Mouse (Mus musculus): ENCODE measurements around the gene Phactr3. TPM values are rescaled to one million over a fixed set of nuclear protein-coding genes. Genes with fewer than 3 reads are reported as not detected.

Gene Phactr3
- polyA plus RNA-seq, 1 experiment from 2014 or later = 71.8 TPM

DNA sequence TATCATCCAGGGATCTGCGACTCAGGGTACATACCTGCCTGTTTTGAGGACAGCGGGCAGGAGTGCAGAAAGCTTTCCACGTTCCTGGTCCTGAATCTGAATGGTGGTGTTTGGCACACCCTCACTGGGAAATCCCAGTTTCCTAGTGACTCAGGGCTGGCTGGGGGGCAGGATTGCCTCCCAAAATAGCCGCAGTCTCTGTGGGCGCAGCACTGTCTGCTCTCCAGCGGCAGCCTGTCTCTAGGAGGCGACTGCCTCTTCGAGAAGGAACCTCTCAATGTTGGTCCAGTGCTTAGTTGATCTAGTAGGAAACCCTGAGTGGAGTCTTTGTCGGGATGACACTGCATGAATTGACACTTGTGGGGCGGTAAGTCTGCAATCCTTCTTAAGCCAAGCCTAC lies 202.5 kb downstream of the Phactr3 start:
- no peak overlapping the region for H3K4me3 ChIP-seq (replicated peaks; ENCODE audit: low read length)
- no peaks in the 10 kb centered on the region for H3K9me3 ChIP-seq (ENCODE audit: control insufficient read depth, low read length)
- H3K27ac ChIP-seq (ENCODE audit: low read length) = no peak overlapping the region
- H3K9ac ChIP-seq (replicated peaks; ENCODE audit: low read depth, low read length) = no peak overlapping the region
- ATAC-seq = no peak
- WGBS = 90% methylated on average over 10 of the region's 10 CpGs
- no peaks in the 10 kb centered on the region for H3K36me3 ChIP-seq (ENCODE audit: control insufficient read depth, insufficient read depth)
- H3K4me1 ChIP-seq (replicated peaks; ENCODE audit: control insufficient read depth, insufficient read depth, low read length) = no peaks in the 10 kb centered on the region
- no peak overlapping the region for H3K4me2 ChIP-seq (ENCODE audit: low read length)
- no peaks in the 10 kb centered on the region for H3K27me3 ChIP-seq (replicated peaks; ENCODE audit: control insufficient read depth, insufficient read depth, low read length)

DNA sequence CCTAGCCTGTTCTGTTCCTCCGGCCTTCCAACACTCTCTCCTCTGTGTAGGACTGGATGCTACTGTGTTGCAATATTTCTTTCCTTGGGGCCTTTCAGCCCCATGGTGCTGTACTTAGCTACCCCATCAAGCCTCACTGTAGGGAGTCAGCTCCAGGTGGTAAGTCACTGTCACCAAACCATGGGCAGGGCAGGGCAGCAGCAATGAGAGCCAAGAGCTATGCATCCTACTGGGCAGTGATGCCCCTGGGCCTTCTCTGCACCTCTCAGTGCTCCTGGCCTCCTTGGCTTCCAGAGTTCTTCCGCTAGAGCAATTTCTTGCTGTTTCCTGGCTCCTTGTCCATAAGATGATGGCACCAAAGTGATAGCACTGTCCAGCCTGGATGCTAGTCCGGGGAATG lies 205.6 kb downstream of the Phactr3 start:
- H3K9me3 ChIP-seq (ENCODE audit: control insufficient read depth, low read length) = no peaks in the 10 kb centered on the region
- 93% methylated on average over 3 of the region's 3 CpGs for WGBS
- no peak for ATAC-seq

DNA sequence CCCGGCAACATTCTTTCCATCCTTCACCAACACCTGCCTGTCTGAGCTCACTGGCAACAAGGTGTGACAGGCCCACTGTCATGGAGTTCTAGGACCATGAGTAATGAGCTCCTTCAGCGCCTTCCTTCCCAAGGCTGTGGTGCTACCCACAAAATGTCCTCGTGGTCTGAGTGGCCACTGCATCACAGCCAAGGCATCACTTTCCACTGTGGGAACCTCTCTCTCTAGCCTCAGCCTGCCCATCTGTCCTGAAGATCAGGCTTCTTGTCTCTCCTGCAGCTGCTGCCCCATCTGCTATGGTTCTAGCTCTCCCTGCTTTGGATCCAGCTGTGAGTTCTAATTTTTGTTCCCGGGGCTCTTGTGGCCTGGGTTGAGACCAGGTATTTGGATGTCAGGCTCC lies 206.0 kb downstream of the Phactr3 start:
- peaks cover 25% of the 10 kb centered on the region for H3K4me1 ChIP-seq (replicated peaks; ENCODE audit: control insufficient read depth, insufficient read depth, low read length)
- H3K9me3 ChIP-seq (ENCODE audit: control insufficient read depth, low read length) = no peaks in the 10 kb centered on the region
- no peak overlapping the region for H3K4me2 ChIP-seq (ENCODE audit: low read length)
- no peak for ATAC-seq
- no peak overlapping the region for H3K4me3 ChIP-seq (replicated peaks; ENCODE audit: low read length)
- H3K9ac ChIP-seq (replicated peaks; ENCODE audit: low read depth, low read length) = no peak overlapping the region
- no peaks in the 10 kb centered on the region for H3K27me3 ChIP-seq (replicated peaks; ENCODE audit: control insufficient read depth, insufficient read depth, low read length)
- no peak overlapping the region for H3K27ac ChIP-seq (ENCODE audit: low read length)
- WGBS = 84% methylated on average over 4 of the region's 4 CpGs
- H3K36me3 ChIP-seq (ENCODE audit: control insufficient read depth, insufficient read depth) = no peaks in the 10 kb centered on the region

More for the DNA sequence above, 205.6 kb downstream of the Phactr3 start:
- Histone ChIP-seq H3K4me3 (replicated peaks; ENCODE audit: low read length) (no peak overlapping the region), H3K4me1 (replicated peaks; ENCODE audit: control insufficient read depth, insufficient read depth, low read length) (peaks cover 24% of the 10 kb centered on the region), H3K9ac (replicated peaks; ENCODE audit: low read depth, low read length) (no peak overlapping the region), H3K36me3 (ENCODE audit: control insufficient read depth, insufficient read depth) (no peaks in the 10 kb centered on the region), H3K27me3 (replicated peaks; ENCODE audit: control insufficient read depth, insufficient read depth, low read length) (no peaks in the 10 kb centered on the region), H3K4me2 (ENCODE audit: low read length) (no peak overlapping the region), H3K27ac (ENCODE audit: low read length) (no peak overlapping the region)

DNA sequence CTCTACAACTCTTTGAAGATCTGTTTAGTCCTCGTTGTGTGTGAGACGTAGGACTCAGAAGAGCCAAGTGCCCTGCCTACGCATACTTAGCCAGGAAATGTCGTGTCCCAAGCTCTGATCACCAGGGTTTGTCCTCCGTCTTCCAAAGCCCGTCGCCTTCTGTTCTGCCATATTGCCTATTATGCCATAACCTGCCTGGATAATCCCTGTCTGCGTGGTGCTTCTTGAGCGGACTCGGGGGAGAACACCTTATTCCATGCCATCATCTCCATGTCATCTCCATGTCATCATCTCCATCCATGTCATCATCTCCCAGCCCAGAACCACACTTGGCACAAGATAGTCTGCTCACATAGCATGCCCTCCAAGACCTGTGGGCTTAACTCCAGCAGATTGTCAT lies 207.3 kb downstream of the Phactr3 start:
- no peaks in the 10 kb centered on the region for H3K27me3 ChIP-seq (replicated peaks; ENCODE audit: control insufficient read depth, insufficient read depth, low read length)
- no peaks in the 10 kb centered on the region for H3K36me3 ChIP-seq (ENCODE audit: control insufficient read depth, insufficient read depth)
- ATAC-seq = no peak
- H3K4me1 ChIP-seq (replicated peaks; ENCODE audit: control insufficient read depth, insufficient read depth, low read length) = peaks cover 25% of the 10 kb centered on the region
- no peak overlapping the region for H3K4me3 ChIP-seq (replicated peaks; ENCODE audit: low read length)
- 95% methylated on average over 10 of the region's 10 CpGs for WGBS
- no peak overlapping the region for H3K4me2 ChIP-seq (ENCODE audit: low read length)
- no peaks in the 10 kb centered on the region for H3K9me3 ChIP-seq (ENCODE audit: control insufficient read depth, low read length)
- no peak overlapping the region for H3K9ac ChIP-seq (replicated peaks; ENCODE audit: low read depth, low read length)
- no peak overlapping the region for H3K27ac ChIP-seq (ENCODE audit: low read length)

DNA sequence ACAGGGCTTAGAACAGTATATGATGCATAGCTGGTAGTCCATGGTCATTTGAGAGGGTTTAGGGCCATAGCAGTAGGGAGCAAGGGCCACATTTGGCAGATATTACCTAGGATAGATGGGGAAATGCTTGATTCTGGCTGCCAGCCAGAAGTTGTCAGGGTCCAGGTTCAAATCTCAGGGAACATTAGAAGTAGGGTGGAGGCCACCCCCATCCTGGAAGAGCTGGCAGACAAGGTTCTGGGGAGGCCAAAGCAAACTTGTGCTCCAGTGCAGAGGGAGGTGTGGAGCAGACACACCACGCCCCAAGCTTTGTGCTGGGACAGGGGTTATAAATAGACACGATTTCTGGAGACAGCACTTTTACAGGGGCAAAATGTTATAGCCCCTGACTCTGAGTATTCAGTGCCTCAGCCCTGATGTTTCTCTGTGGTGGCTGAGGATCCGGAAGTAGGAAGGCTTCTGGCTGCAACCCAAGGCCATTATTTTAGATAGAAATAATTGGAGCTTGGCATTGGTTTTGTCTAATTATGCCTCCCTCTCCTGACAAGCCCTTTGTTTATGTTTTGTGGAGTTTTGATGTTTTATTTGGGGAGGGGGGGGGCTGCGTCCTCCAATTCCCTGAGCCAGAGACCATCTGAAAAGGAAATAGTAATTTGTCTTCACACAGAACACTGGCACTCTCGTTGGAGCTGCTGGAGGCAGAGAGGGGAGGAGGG lies 208.1 kb downstream of the Phactr3 start:
- H3K27me3 ChIP-seq (replicated peaks; ENCODE audit: control insufficient read depth, insufficient read depth, low read length) = no peaks in the 10 kb centered on the region
- peaks cover 25% of the 10 kb centered on the region for H3K4me1 ChIP-seq (replicated peaks; ENCODE audit: control insufficient read depth, insufficient read depth, low read length)
- H3K4me2 ChIP-seq (ENCODE audit: low read length) = peak overlapping the region; percentile 60
- 7% methylated on average over 5 of the region's 5 CpGs for WGBS
- H3K4me3 ChIP-seq (replicated peaks; ENCODE audit: low read length) = peak overlapping the region; percentile 38
- H3K36me3 ChIP-seq (ENCODE audit: control insufficient read depth, insufficient read depth) = no peaks in the 10 kb centered on the region
- H3K9me3 ChIP-seq (ENCODE audit: control insufficient read depth, low read length) = no peaks in the 10 kb centered on the region
- peak; percentile 68 for ATAC-seq
- peak overlapping the region; percentile 58 for H3K9ac ChIP-seq (replicated peaks; ENCODE audit: low read depth, low read length)
- H3K27ac ChIP-seq (ENCODE audit: low read length) = peak overlapping the region; percentile 92

DNA sequence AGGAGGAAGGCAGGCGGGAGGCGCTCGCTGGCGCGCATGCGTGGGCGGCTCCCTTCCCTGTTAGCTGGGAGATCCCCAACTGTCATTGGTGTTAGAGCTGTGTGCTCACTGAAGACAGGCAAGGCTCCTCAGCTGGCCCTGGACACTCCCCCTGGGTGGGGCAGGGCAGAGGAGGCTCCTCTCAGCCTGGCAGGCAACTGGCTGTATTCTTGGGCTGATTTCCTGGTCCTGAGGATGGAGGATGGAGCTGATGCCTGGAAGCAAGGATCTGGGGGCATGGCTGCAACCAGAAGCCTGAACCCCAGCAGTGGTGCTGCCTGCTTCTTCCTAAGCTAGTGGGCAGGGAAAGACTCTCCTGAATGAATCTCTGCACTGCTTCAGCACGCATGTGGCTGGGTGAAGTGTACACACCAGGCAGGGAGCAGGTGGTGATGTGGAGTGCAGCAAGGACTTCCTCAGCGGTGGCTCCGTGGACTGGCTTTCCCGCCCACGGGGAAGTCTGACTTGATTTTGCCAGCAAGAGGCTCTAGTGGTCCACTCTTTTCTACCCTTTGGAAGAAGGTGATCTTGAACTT lies 208.8 kb downstream of the Phactr3 start:
- no peaks in the 10 kb centered on the region for H3K27me3 ChIP-seq (replicated peaks; ENCODE audit: control insufficient read depth, insufficient read depth, low read length)
- peak overlapping the region; percentile 92 for H3K27ac ChIP-seq (ENCODE audit: low read length)
- H3K4me2 ChIP-seq (ENCODE audit: low read length) = peak overlapping the region; percentile 60
- peak; percentile 95 for ATAC-seq
- peak overlapping the region; percentile 38 for H3K4me3 ChIP-seq (replicated peaks; ENCODE audit: low read length)
- H3K9me3 ChIP-seq (ENCODE audit: control insufficient read depth, low read length) = no peaks in the 10 kb centered on the region
- 8% methylated on average over 12 of the region's 12 CpGs for WGBS
- peaks cover 25% of the 10 kb centered on the region for H3K4me1 ChIP-seq (replicated peaks; ENCODE audit: control insufficient read depth, insufficient read depth, low read length)
- H3K9ac ChIP-seq (replicated peaks; ENCODE audit: low read depth, low read length) = peak overlapping the region; percentile 58
- no peaks in the 10 kb centered on the region for H3K36me3 ChIP-seq (ENCODE audit: control insufficient read depth, insufficient read depth)

DNA sequence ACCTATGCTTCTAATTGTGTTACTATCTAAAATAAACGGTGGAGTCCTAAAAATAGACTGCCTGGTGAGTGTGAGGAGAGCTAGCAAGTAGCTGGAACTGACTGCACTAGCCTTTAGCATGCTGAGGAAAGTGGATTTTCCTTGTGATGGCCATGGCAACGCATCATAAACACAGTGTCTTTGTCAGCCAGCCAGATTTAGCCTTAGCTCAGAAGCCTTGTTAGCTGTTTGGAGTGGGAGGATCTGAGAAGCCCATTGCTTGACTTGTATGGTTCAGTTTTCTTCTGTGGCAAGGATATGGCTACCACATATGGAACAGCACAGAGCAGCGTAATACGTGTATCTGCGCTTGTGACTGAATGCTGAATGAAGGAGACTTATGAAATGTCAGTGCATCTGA lies 210.8 kb downstream of the Phactr3 start:
- H3K4me3 ChIP-seq (replicated peaks; ENCODE audit: low read length) = peak overlapping the region; percentile 23
- H3K27me3 ChIP-seq (replicated peaks; ENCODE audit: control insufficient read depth, insufficient read depth, low read length) = no peaks in the 10 kb centered on the region
- H3K4me1 ChIP-seq (replicated peaks; ENCODE audit: control insufficient read depth, insufficient read depth, low read length) = peaks cover 25% of the 10 kb centered on the region
- no peak overlapping the region for H3K27ac ChIP-seq (ENCODE audit: low read length)
- WGBS = 71% methylated on average over 5 of the region's 5 CpGs
- no peaks in the 10 kb centered on the region for H3K36me3 ChIP-seq (ENCODE audit: control insufficient read depth, insufficient read depth)
- no peaks in the 10 kb centered on the region for H3K9me3 ChIP-seq (ENCODE audit: control insufficient read depth, low read length)
- no peak for ATAC-seq
- H3K9ac ChIP-seq (replicated peaks; ENCODE audit: low read depth, low read length) = no peak overlapping the region
- peak overlapping the region; percentile 37 for H3K4me2 ChIP-seq (ENCODE audit: low read length)

DNA sequence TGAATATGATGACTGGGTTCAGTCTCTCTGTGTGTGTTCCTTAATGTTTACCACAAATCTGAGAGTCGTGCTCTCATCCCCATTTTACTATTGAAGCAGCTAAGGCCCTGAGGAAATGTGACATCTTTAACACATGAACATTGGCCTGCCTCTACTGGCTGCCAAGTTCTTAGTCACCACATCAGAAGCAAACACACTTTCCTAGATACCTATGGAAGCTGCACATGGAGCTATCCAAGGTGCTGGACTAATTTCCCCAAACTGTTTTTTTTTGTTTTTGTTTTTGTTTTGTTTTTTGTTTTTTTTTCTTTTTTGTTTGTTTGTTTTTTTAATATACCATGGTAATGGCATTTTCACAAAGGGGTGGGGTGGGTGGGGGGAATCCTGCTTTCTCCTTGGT lies 211.2 kb downstream of the Phactr3 start:
- Histone ChIP-seq H3K4me3 (replicated peaks; ENCODE audit: low read length) (no peak overlapping the region; the same call in 1 of the 2 replicates), H3K27me3 (replicated peaks; ENCODE audit: control insufficient read depth, insufficient read depth, low read length) (no peaks in the 10 kb centered on the region), H3K9ac (replicated peaks; ENCODE audit: low read depth, low read length) (no peak overlapping the region), H3K9me3 (ENCODE audit: control insufficient read depth, low read length) (no peaks in the 10 kb centered on the region), H3K4me1 (replicated peaks; ENCODE audit: control insufficient read depth, insufficient read depth, low read length) (peaks cover 25% of the 10 kb centered on the region), H3K36me3 (ENCODE audit: control insufficient read depth, insufficient read depth) (no peaks in the 10 kb centered on the region; the same call in 1 of the 2 replicates), H3K4me2 (ENCODE audit: low read length) (peak overlapping the region; percentile 37; the same call in 1 of the 2 replicates), H3K27ac (ENCODE audit: low read length) (no peak overlapping the region)
- WGBS = 50% methylated on average over 1 of the region's 1 CpGs
- ATAC-seq = no peak

DNA sequence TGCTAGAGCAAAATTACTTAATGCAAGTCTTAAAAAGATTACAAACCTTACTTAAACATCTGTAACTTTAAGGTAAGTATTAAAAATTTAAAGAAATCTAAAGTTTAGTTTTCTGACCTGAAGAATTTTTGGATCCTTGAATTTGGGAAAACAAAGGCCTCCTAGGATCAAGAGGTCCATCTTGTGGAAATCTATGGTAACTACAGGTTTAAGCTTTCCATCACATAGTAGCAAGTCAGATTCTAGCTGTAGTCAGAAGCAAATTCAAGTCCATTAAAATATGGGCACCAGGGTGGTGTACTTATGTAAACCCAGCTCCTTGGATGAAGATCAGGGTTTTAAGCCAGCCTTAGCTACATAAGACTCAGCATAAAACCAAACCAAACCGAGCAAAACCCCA lies 219.1 kb downstream of the Phactr3 start:
- no peak for ATAC-seq
- Histone ChIP-seq H3K9me3 (ENCODE audit: control insufficient read depth, low read length) (no peaks in the 10 kb centered on the region), H3K4me1 (replicated peaks; ENCODE audit: control insufficient read depth, insufficient read depth, low read length) (no peaks in the 10 kb centered on the region), H3K4me3 (replicated peaks; ENCODE audit: low read length) (no peak overlapping the region), H3K9ac (replicated peaks; ENCODE audit: low read depth, low read length) (no peak overlapping the region), H3K36me3 (ENCODE audit: control insufficient read depth, insufficient read depth) (no peaks in the 10 kb centered on the region; the same call in 1 of the 2 replicates), H3K4me2 (ENCODE audit: low read length) (no peak overlapping the region), H3K27ac (ENCODE audit: low read length) (no peak overlapping the region), H3K27me3 (replicated peaks; ENCODE audit: control insufficient read depth, insufficient read depth, low read length) (no peaks in the 10 kb centered on the region)
- WGBS = 51% methylated on average over 1 of the region's 1 CpGs
